Mouse (Mus musculus) liver, embryonic 16.5 days (tissue): ENCODE measurements around the gene Lyplal1. TPM values are rescaled to one million over a fixed set of nuclear protein-coding genes. Genes with fewer than 3 reads are reported as not detected.

Source experiments
- ATAC-seq: fragments of 200-750 bp; cut with Nextera tagmentation; 2 replicates; pipeline ENCODE4 v1.8.0; 2017; ENCODE audit warnings: low read depth, mild to moderate bottlenecking, moderate number of reproducible peaks, moderate library complexity
- H3K27ac ChIP-seq: fragments of 300-500 bp; sonication (generic); 2 replicates; pipeline ENCODE4 v1.5.1; 2014; ENCODE audit warnings: mild to moderate bottlenecking, low read length
- H3K27me3 ChIP-seq: fragments of 300-500 bp; sonication (generic); 2 replicates; pipeline ENCODE4 v1.6.1; 2014; ENCODE audit warnings: low read depth, low read length, mixed read lengths; ENCODE audit not compliant: control insufficient read depth, insufficient read depth
- H3K36me3 ChIP-seq: fragments of 300-500 bp; sonication (generic); 2 replicates; pipeline ENCODE4 v1.6.1; 2014; ENCODE audit warnings: mild to moderate bottlenecking; ENCODE audit not compliant: control insufficient read depth, insufficient read depth
- H3K4me1 ChIP-seq: fragments of 300-500 bp; sonication (generic); 2 replicates; pipeline ENCODE4 v1.6.1; 2014; ENCODE audit warnings: low read depth, low read length, mixed read lengths; ENCODE audit not compliant: control insufficient read depth
- H3K4me2 ChIP-seq: fragments of 300-500 bp; sonication (generic); 2 replicates; pipeline ENCODE4 v1.6.1; 2014; ENCODE audit warnings: low read depth, low read length, mixed read lengths
- H3K4me3 ChIP-seq: fragments of 300-500 bp; sonication (generic); 2 replicates; pipeline ENCODE4 v1.5.1; 2014; ENCODE audit warnings: low read depth, mild to moderate bottlenecking, low read length
- H3K9ac ChIP-seq: fragments of 300-500 bp; sonication (generic); 2 replicates; pipeline ENCODE4 v1.6.1; 2014; ENCODE audit warnings: low read depth, low read length
- H3K9me3 ChIP-seq: fragments of 300-500 bp; sonication (generic); replicated peaks from 2 replicates; pipeline ENCODE4 v1.6.1; 2016; ENCODE audit warnings: low read length; ENCODE audit not compliant: control insufficient read depth
- WGBS: fragments of 180-500 bp; shearing (Covaris S2); extraction: QIAGEN DNeasy Blood & Tissue Kit; methylation state at CpG from one replicate; pipeline ENCODE4 v1.1.7; 2014; ENCODE audit not compliant: insufficient replicate concordance; 5-methylcytosine and 5-hydroxymethylcytosine counted together
- polyA plus RNA-seq: library from polyadenylated mRNA; unstranded; fragments of >200 nt; fragmentation: Nextera tagmentation; extraction: Ambion mirVana; gene quantifications from 2 replicates; pipeline ENCODE4 v1.2.1, GENCODE M21; 2015

Gene Lyplal1
- 7.0 and 8.7 TPM in 2 replicates for polyA plus RNA-seq

DNA sequence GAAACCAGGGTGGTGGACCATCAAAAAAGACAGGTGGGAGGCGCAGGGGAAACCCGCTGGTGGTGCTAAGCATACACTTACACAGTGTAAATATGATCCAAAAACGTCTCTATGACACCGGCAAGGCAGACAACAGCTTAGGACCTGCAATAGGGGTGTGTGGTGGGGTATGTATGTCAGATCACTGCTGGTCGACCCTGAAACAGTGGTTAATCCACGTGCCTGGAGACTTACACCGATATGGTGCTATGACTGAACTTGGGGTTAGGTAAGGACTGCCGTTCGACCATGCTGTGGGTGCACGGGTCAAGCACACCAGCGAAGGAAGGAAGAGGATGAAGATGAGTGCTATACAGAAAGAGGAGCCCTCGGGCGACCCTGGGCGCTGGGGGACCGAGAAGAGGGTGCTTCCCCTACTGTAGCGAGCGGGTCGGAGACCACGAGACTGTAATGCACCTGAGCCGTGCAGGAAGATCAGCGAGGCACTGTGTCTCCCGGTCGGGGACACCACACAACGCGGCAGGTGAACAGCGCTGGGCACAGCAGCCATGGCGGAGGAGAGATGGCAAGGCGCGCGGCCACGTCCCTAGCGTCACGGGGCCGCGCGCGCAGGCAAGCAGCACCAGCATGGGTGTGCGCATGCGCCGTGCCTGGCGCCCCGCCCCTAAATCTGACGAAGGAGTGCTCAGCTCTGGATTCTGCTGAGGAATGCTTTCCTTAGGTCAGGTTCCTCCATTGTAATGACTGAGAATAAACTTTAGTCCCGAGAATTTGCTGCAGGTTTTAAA is at the start of gene Lyplal1:
TSS of gene Lyplal1 (minus strand) at position 610 of the 788 bp plus-strand sequence.
- no peaks in the 10 kb centered on the region for H3K9me3 ChIP-seq
- peaks cover 4% of the 10 kb centered on the region for H3K4me1 ChIP-seq
- no peak within 1 kb of the TSS for H3K27ac ChIP-seq
- peak within 1 kb of the TSS; percentile 76 for H3K4me2 ChIP-seq
- WGBS: 3% methylated on average over 44 of the region's 44 CpGs
- H3K27me3 ChIP-seq: no peaks in the 10 kb centered on the region
- ATAC-seq: peak; percentile 92
- H3K4me3 ChIP-seq: peak within 1 kb of the TSS; percentile 72
- H3K36me3 ChIP-seq: no peaks in the 10 kb centered on the region
- peak within 1 kb of the TSS; percentile 71 for H3K9ac ChIP-seq

DNA sequence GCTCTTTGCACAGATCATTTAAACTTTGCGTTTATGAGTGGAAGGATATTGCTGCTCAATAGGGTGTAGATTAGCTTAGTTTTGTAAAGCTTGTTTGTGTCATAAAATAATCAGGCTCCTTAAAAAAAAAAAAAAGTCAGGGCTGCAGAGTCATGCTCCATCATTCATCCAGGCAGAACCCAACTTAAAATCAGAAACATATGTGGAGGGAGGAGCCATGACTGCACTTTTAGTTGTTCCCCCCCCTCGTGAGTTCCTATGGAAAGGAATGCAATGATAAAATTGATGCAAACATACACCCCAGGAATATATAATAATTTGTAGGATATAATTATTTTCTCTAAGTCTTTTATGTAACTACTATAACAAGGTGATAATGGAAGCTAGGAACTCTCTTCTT is 46.5 kb upstream of the Lyplal1 start:
- Histone ChIP-seq H3K4me1 (no peaks in the 10 kb centered on the region), H3K9me3 (no peaks in the 10 kb centered on the region), H3K4me3 (no peak overlapping the region), H3K9ac (no peak overlapping the region), H3K36me3 (no peaks in the 10 kb centered on the region), H3K27me3 (no peaks in the 10 kb centered on the region), H3K4me2 (no peak overlapping the region), H3K27ac (no peak overlapping the region)
- ATAC-seq: no peak
- WGBS: 46% methylated on average over 2 of the region's 2 CpGs

DNA sequence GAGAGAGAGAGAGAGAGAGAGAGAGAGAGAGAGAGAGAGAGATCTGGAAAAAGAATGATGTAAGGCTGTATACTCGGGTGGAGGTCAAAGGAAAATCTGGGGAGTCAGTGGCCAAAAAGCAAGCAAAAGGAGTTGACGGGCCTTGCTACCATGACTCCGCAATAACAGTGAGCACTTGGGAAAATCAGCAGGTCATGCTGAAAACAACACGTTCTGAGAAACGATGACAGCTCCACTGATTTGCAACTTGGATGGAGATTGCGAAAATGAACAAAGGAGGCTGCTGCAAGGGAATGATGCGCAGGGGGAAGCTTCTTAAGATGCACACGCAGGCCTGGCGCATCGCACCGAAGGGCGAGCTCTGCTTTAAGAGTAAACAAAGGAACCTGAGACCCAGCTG is 46.1 kb upstream of the Lyplal1 start:
- Histone ChIP-seq H3K4me1 (no peaks in the 10 kb centered on the region), H3K27me3 (no peaks in the 10 kb centered on the region), H3K9ac (no peak overlapping the region), H3K4me3 (no peak overlapping the region), H3K9me3 (no peaks in the 10 kb centered on the region), H3K36me3 (no peaks in the 10 kb centered on the region), H3K27ac (no peak overlapping the region), H3K4me2 (no peak overlapping the region)
- WGBS: 60% methylated on average over 12 of the region's 12 CpGs
- no peak for ATAC-seq

DNA sequence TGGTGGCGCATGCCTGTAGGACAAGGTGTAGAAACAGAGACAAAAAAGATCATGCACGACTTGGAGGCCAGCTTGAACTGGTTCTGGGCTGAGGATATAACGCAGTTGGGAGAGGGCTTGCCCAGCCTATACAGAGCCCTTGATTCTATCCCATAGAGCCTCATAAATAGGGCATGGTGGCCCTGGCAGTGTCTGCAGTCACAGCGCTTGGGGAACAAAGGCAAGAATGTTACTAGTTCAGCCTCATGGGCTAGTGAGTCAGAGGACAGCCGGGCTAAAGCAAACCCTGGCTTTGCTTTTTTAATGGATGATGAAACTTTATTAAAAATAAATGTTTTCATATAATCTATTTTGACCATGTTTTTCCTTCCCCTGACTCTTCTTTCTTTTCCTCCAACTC is 33.3 kb upstream of the Lyplal1 start:
- WGBS: 60% methylated on average over 5 of the region's 5 CpGs
- Histone ChIP-seq H3K4me1 (no peaks in the 10 kb centered on the region), H3K4me2 (no peak overlapping the region), H3K4me3 (no peak overlapping the region), H3K9ac (no peak overlapping the region), H3K27me3 (no peaks in the 10 kb centered on the region), H3K9me3 (no peaks in the 10 kb centered on the region), H3K27ac (no peak overlapping the region), H3K36me3 (no peaks in the 10 kb centered on the region)
- ATAC-seq: no peak

DNA sequence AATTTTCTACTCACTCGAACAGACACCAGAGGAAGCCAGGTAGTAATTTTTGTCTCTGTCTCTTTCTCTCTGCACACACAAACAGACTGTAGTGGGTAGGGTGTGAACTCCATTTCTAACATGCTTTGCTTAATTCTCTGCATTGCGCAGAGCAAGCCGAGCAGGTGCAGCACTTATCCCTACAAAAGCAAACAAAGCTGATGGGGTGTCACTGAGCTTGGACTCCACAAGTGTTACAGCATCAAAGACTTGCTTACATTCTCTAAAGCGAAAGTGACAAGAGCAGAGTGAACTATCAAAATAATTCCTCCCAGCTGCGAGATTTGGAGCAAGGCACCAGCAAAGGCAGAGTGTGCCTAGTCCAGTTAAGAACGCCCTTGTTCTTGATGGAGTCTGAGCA is 28.3 kb upstream of the Lyplal1 start:
- H3K9ac ChIP-seq: no peak overlapping the region
- H3K4me2 ChIP-seq: no peak overlapping the region
- no peaks in the 10 kb centered on the region for H3K27me3 ChIP-seq
- no peaks in the 10 kb centered on the region for H3K9me3 ChIP-seq
- no peak overlapping the region for H3K27ac ChIP-seq
- no peaks in the 10 kb centered on the region for H3K4me1 ChIP-seq
- H3K4me3 ChIP-seq: no peak overlapping the region
- no peak for ATAC-seq
- H3K36me3 ChIP-seq: no peaks in the 10 kb centered on the region
- WGBS: 52% methylated on average over 6 of the region's 6 CpGs

DNA sequence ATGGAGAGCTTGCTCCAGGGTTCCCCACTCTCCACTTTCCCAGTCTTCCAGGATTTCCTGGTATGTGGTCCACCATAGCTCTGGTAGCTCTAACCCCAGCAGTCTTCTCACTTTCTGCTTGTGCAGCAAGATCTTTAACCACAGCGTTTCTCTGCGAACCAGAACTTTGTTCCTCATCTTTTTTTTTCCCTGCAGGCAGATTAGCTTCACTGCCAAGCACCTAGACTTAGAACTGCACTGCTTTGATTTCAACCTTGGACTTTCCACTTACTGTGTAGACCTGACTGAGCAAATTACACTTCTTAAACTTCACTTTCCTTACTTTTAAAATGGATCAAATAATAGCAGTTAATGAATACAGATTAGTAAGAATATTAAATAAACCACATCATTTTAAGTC is 23.1 kb upstream of the Lyplal1 start:
- no peak for ATAC-seq
- Histone ChIP-seq H3K9me3 (no peaks in the 10 kb centered on the region), H3K9ac (no peak overlapping the region), H3K36me3 (no peaks in the 10 kb centered on the region), H3K27ac (no peak overlapping the region), H3K4me1 (no peaks in the 10 kb centered on the region), H3K4me2 (no peak overlapping the region), H3K4me3 (no peak overlapping the region), H3K27me3 (no peaks in the 10 kb centered on the region)
- WGBS: 60% methylated on average over 2 of the region's 2 CpGs

DNA sequence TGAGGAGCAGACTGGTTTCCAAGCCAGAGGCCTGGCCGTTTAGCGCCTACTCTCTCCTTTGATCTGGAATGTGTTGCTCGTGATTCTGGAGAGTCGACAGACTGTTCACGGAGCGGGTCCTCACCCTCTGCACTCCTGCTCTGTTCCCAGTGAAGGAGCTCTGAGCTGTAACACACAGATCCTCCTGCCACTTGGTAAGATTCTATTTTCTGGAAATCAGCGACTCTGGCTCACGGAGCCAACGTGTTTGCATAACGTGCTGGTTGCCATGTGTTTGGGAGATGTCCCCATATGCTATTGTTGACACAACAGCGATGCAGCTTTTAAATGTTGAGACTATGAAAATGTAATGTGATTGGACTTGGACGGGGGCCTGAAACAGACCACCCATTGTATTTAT is 20.8 kb upstream of the Lyplal1 start:
- H3K9ac ChIP-seq: no peak overlapping the region

DNA sequence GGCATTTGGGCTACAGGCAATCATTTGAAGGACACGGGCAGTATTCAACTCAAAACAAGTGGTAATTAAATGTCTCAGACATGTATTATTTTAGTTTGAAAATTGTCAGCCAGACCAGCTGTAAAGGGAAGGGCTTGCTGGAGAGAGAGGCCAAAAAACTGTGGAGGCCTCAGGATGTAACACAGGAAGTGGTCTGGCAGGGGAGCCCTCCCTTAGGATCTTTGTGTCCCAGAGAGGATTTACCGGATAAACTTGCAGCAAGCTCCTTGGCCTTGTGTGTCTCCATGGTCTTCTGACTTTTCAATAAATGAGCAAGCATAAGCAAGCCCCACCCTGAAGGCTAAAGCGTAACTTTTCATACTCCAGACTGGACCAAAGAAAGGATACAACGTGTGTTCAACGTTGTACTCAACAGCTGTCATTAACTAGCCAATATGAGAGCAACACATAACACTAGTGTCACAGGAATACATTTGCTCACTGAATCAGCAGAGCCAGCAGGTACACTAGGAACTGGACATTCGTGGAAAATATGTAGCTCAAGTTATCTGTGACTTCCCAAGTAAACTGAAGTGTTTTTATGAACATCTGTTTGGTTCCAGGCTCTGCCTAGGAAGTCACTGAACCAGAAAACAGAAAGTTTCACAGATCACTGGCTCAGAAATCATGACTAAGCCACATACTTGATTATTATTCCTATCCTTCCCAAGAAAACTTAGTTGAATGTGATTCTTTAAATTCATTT is 19.7 kb upstream of the Lyplal1 start:
- Histone ChIP-seq H3K36me3 (no peaks in the 10 kb centered on the region), H3K4me1 (no peaks in the 10 kb centered on the region), H3K9ac (no peak overlapping the region), H3K4me3 (no peak overlapping the region), H3K4me2 (no peak overlapping the region), H3K9me3 (no peaks in the 10 kb centered on the region), H3K27me3 (no peaks in the 10 kb centered on the region), H3K27ac (no peak overlapping the region)
- ATAC-seq: no peak
- 46% methylated on average over 6 of the region's 6 CpGs for WGBS

More for the DNA sequence above, 20.8 kb upstream of the Lyplal1 start:
- WGBS: 68% methylated on average over 12 of the region's 12 CpGs
- Histone ChIP-seq H3K9me3 (no peaks in the 10 kb centered on the region), H3K4me3 (no peak overlapping the region), H3K27ac (no peak overlapping the region), H3K27me3 (no peaks in the 10 kb centered on the region), H3K4me1 (no peaks in the 10 kb centered on the region), H3K36me3 (no peaks in the 10 kb centered on the region), H3K4me2 (no peak overlapping the region)
- ATAC-seq: no peak

DNA sequence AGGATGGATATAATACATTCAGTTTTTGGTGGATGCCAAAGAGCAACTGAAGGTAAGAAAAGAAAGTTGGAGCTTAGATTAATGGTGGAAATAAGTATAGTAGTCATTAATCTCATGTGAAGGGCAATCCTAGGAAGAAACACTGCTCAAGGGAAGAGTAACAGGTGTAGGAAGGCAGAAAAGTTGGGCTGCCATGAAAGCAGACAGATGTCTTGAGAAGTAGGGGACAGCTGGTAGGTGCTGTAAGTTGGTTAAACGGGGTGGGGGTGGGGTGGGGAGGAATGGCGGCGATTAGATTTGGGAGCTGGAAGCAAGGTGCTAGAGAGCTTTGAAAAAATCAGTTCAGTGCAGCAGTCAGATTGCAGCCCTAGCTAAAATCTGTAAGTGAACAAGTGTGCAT is 14.4 kb upstream of the Lyplal1 start:
- no peak for ATAC-seq
- Histone ChIP-seq H3K36me3 (no peaks in the 10 kb centered on the region), H3K27me3 (no peaks in the 10 kb centered on the region), H3K4me3 (no peak overlapping the region), H3K27ac (no peak overlapping the region), H3K4me1 (no peaks in the 10 kb centered on the region), H3K9ac (no peak overlapping the region), H3K4me2 (no peak overlapping the region), H3K9me3 (no peaks in the 10 kb centered on the region)
- WGBS: 51% methylated on average over 3 of the region's 3 CpGs
